Mouse (Mus musculus) kidney, adult 8-10 months (tissue): ENCODE data around the gene B4galt1.
A peak's percentile ranks its signal among the peaks of the same experiment; 100 is the strongest.

Experiments used
- DNase-seq, 2 experiments: peaks; one replicate each; pipeline ENCODE4 v3.0.0; 2022

The B4galt1 gene

GRCm38 (mm10) chr4:40839251-40839650 lies 14.6 kb downstream of the B4galt1 start:
- no peak for DNase-seq

GRCm38 (mm10) chr4:40837451-40838285 lies 16.1 kb downstream of the B4galt1 start:
- peak; percentile 70 to 73 for DNase-seq

GRCm38 (mm10) chr4:40837008-40837407 lies 16.8 kb downstream of the B4galt1 start:
- DNase-seq, result no peak

GRCm38 (mm10) chr4:40834872-40835271 lies 18.9 kb downstream of the B4galt1 start:
- DNase-seq, result no peak

GRCm38 (mm10) chr4:40834232-40834786 lies 19.5 kb downstream of the B4galt1 start:
- no peak for DNase-seq

GRCm38 (mm10) chr4:40833381-40834231 lies 20.2 kb downstream of the B4galt1 start:
- DNase-seq, result no peak

- no peak for DNase-seq
Measured at GRCm38 (mm10) chr4:40830530-40830929, 23.3 kb downstream of the B4galt1 start.

- DNase-seq, result peak; percentile 50 to 65
Measured at GRCm38 (mm10) chr4:40829654-40830400, 24.0 kb downstream of the B4galt1 start.

- peak; percentile 82 to 87 for DNase-seq
Measured at GRCm38 (mm10) chr4:40828910-40829309, 24.9 kb downstream of the B4galt1 start.

- DNase-seq, result no peak
Measured at GRCm38 (mm10) chr4:40827926-40828325, 25.9 kb downstream of the B4galt1 start.

GRCm38 (mm10) chr4:40826810-40827209 lies 27.0 kb downstream of the B4galt1 start:
- no peak for DNase-seq

- no peak for DNase-seq
Measured at GRCm38 (mm10) chr4:40825981-40826380, 27.8 kb downstream of the B4galt1 start.

- DNase-seq, result no peak
Measured at GRCm38 (mm10) chr4:40825146-40825545, 28.7 kb downstream of the B4galt1 start.

GRCm38 (mm10) chr4:40824505-40824904 lies 29.3 kb downstream of the B4galt1 start:
- no peak for DNase-seq

GRCm38 (mm10) chr4:40823664-40824063 lies 30.1 kb downstream of the B4galt1 start:
- DNase-seq, result no peak

GRCm38 (mm10) chr4:40823151-40823550 lies 30.7 kb downstream of the B4galt1 start:
- no peak for DNase-seq

- DNase-seq, result no peak
Measured at GRCm38 (mm10) chr4:40821303-40822023, 32.3 kb downstream of the B4galt1 start.

GRCm38 (mm10) chr4:40820903-40821302 lies 32.9 kb downstream of the B4galt1 start:
- no peak for DNase-seq

GRCm38 (mm10) chr4:40820024-40820423 lies 33.8 kb downstream of the B4galt1 start:
- no peak for DNase-seq

GRCm38 (mm10) chr4:40819151-40819550 lies 34.7 kb downstream of the B4galt1 start:
- DNase-seq, result no peak

- DNase-seq, result no peak
Measured at GRCm38 (mm10) chr4:40818421-40818820, 35.4 kb downstream of the B4galt1 start.

- no peak for DNase-seq
Measured at GRCm38 (mm10) chr4:40817936-40818335, 35.9 kb downstream of the B4galt1 start.
